Mouse (Mus musculus): Measurements from ENCODE around the gene Nfkbib.
A peak's percentile ranks its signal among the peaks of the same experiment; 100 is the strongest.

Gene Nfkbib

DNA sequence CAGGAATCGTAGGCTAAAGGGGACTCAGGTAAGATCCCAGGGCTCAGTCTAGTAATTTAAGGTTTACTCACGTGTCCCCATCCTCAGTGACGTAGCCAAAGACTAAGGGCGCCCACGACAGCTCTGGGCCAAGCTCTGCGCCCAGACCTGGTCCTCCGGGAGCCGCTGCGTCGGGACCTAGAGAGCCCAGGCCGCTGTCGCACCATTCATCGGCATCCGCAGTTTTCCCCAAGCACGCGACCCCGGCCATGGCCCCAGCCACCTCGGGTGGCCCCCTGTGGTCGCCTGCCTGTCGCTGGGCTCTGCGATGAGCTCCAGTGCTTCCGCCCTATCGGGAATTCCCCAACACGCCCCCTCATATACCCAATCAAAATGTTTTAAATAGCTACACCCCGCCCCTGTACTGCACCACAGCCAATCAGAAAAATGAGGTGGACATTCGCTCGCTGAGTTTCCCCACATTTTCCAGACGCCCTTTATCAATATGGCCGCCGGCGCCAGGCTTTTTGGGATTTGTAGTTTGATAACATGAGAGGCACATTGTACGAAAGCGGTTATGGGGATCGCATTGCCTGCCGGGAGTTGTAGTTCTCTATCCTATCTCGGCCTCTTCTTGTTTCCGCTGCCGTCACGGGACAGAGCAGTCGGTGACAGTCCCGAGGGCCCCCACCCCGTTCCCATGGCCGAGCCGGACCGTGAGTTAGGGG lies 986 bp downstream of the Nfkbib start, which contains the start of gene Sirt2:
Gene Sirt2 (plus strand): TSS at position 563 of the 707 bp plus-strand sequence.
- peak; percentile 98 for DNase-seq

- no peak for DNase-seq
Measured at GRCm38 (mm10) chr7:28765211-28765610, 2.1 kb downstream of the Nfkbib start.

DNA sequence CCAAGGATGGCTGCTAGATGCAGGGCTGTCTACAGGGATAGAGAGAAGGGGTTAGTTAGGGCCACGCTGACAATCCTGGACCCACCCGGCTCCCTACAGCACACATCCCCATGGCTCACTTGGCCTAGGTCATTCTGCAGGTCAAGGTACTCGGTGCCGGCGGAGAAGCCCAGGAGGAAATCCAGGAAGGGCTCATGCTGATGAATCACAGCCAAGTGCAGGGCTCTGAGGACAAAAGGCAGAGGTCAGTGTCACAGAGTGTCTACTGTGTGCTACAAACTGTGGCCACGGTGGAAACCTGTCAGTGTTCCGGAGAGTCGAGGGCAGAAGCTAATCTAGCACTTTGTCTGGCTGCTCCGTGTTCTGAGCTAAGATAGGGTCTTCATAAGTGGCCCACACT lies 5.4 kb downstream of the Nfkbib start:
- no peak for DNase-seq

DNA sequence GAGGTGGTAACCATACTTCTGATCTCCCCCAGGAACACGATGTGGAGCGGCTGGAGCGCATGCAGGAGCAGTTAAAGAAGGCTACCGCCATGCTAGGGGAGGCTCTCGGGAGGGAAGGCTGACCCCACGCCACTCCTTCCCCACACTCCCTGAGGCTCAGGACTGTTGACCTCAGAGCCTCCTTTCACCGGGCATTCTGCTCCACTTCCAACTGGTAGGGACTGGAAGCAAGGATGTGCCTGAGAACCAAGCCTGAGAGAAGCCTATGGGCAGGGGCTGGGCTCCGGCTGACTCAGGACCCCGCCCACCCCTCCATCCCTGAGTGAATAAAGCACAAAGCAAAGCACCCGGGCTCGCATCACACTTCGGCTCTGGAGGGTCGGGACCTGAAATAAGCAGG lies 8.7 kb downstream of the Nfkbib start:
- no peak for DNase-seq

GRCm38 (mm10) chr7:28756079-28756478 lies 11.2 kb downstream of the Nfkbib start, which contains the start of gene Ccer2:
Gene Ccer2, plus strand, starts transcription at chr7:28756174.
- DNase-seq: no peak

GRCm38 (mm10) chr7:28749935-28750334 lies 17.4 kb downstream of the Nfkbib start:
- no peak for DNase-seq

DNA sequence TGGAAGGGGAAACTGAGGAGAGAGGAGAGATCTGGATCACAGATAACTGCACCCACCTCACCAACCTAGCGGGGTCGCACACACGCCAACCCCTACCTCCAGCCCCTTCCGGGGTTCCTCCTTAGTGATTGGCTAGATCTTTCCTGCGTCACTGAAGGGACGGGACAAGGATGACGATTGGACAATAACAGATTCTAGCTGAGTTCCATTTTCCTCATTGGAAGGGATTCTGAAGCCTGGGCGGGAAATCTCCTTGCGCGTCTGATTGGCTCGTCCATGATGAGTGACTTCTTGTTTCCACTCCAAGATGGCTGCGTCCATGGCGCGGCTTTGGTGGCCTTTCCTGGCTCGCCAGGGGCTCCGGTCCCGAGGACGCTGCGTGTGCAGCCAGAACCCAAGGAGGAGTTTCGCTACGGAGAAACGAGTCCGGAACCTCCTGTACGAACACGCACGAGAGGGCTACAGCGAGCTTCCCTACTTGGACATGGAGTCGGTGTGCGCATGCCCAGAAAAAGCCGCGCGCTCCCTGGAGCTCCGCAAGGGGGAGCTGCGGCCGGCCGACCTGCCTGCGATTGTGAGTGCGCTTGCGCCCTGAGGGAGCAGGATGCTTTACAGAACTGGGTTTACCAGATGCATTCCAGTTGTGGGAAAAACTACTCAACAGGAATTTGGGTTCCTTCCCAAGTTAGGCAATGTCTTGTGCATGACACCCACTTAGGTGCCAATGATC lies 25.4 kb downstream of the Nfkbib start, which contains the start of the genes Mrps12 and Sars2:
Gene Mrps12 (minus strand): TSS at position 112 of the 730 bp plus-strand sequence.
Gene Sars2 (plus strand): TSS at position 284 of the 730 bp plus-strand sequence.
- peak; percentile 95 for DNase-seq

DNA sequence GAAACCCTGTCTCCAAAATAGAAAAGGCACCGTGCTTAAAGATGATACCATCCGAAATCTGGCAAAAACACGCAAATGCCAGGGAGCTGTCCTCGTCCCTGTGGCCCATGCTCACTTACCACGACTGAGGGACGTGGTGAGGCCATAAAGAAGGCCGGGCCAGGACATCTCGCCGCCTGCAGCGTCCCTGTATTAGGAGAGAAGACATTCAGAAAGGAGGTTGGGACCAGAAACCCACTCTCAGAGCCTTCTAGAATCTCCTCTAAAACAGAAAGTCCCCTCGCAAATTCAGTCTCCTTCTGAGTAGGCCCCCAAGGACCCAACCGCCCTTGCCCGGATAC lies 26.0 kb downstream of the Nfkbib start:
- no peak for DNase-seq

GRCm38 (mm10) chr7:28740949-28741348 lies 26.4 kb downstream of the Nfkbib start:
- DNase-seq: no peak

GRCm38 (mm10) chr7:28739829-28740228 lies 27.5 kb downstream of the Nfkbib start:
- DNase-seq: no peak

GRCm38 (mm10) chr7:28735701-28736100 lies 31.6 kb downstream of the Nfkbib start:
- no peak for DNase-seq

DNA sequence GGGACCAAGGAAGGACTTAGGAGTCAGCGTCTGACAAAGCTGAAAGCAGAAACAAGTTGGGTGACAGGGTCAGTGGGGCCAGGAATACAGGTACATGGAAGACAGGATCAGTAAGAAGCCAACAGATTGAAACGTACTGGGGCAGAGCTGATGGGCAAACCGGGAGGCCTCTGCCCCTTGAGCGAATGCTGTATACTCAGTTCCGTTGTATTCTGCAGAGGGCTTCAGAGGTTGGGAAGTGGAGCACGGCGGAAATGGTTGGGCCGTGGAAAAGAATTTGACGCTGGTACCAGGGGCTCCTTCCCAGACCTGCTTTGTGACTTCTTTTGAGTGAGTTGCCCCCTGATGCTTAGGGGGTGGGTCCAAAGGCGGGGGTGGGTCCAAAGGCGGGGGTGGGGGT lies 34.1 kb downstream of the Nfkbib start:
- DNase-seq: no peak

- peak; percentile 87 to 88 for DNase-seq
Measured at GRCm38 (mm10) chr7:28732341-28733142, 34.8 kb downstream of the Nfkbib start.

DNA sequence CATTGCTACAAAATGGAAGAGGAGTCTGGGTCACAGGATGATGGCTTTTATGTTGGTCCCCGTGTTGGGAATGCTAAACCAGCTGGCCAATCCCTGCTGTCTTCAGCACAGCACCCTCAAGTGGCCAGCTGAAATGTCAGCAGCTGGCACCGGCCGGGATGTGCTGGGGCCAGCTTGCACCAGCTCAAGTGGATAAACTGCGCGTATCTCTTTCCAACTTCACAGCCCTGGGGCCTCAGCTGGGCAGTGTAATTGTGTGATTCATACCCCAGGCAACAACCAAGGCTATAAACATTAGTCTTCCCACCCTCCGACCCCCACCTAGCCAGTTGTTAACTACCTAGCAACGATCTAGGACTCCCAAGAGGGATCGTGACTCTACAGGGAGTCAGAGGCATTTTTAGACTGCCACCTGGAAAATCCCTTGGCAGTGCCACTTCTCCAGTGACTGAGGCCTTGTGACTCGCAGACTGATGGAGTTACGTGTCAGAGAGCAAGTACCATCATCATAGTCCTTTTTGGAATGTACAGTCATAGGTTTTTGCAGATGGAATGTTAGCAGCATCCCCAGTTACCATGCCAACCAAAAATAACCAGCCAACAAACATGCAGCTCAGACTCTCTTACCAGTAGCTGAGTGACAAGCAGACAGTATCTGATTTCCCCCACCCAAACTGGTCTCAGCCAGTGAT lies 39.5 kb downstream of the Nfkbib start:
- no peak for DNase-seq

DNA sequence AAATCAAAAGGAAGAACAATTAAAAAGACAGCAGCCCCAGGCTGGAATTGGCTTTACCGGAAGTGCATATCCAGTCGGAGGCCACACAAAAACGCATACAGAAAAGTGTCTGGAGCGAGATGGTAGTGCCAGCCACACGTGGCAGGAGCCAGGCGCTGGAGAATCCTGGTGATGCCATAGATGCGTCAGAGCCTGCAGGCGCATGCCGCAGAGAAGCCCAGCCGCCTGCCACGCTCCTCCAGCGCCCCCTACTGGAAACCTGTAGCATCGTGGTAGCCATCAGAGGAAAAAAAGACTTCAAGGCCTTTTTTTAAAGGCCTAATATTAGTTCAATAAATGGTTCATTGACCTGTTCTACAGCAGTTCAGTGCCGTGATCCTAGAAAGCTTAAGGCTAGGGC lies 40.7 kb downstream of the Nfkbib start:
- peak; percentile 77 to 85 for DNase-seq

DNA sequence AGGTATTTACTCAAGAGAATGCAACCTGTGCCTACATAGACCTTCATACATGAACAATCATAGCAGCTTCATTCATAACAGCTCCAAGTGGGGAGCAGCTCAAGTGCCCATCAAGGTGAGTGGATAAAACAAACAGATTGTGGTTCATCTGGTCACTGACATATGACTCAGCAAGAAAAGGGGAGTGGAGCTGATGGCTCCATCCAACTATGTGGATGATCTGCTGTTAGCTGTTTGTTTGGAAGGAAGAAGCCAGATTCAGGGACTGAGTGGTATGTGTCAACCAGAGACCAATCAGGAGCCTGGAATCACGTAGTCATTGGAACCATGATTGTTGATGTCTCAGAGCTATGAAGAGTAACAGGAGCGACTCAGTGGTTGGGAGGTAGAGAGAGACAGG lies 42.7 kb downstream of the Nfkbib start:
- no peak for DNase-seq

DNA sequence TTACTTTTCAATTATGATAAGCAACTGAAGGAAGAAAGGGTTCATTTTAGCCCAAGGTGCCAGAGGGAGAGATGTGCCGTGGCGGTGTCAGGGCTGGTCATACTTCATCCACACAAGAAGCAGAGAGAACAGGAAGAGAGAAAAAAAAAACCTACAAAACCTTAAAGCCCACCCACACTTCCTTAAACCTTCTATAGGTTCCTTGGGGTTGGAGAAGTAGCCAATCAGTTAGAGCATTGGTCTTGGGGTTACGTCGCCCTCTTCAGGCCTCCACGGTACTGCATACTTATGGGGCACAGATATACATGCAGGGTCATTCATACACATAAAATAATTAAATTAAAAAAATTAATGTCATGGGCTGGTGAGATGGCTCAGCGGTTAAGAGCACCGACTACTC lies 45.2 kb downstream of the Nfkbib start:
- no peak for DNase-seq

- DNase-seq: peak; percentile 45 to 79
Measured at GRCm38 (mm10) chr7:28720753-28721537, 46.4 kb downstream of the Nfkbib start.

GRCm38 (mm10) chr7:28719650-28720049 lies 47.7 kb downstream of the Nfkbib start:
- no peak for DNase-seq

- no peak for DNase-seq
Measured at GRCm38 (mm10) chr7:28719159-28719558, 48.2 kb downstream of the Nfkbib start.

- no peak for DNase-seq
Measured at GRCm38 (mm10) chr7:28717726-28718125, 49.6 kb downstream of the Nfkbib start.
